Mouse (Mus musculus) cerebellum, adult 2 months (tissue): ENCODE results near the gene Galnt7. TPM values are rescaled to one million over a fixed set of nuclear protein-coding genes. Genes with fewer than 3 reads are reported as not detected.

Experiments used
- DNase-seq, 2 experiments: peaks; one replicate each; pipeline ENCODE4 v3.0.0; 2021
- H3K27ac ChIP-seq: fragments of 200-500 bp; 2 replicates; pipeline ENCODE4 v1.5.1; 2012; ENCODE audit warnings: low read length, control low read depth, inconsistent platforms; ENCODE audit not compliant: insufficient read depth
- H3K27me3 ChIP-seq: fragments of 200-500 bp; 2 replicates; pipeline ENCODE4 v1.6.1; 2012; ENCODE audit warnings: inconsistent platforms, mild to moderate bottlenecking, low read length, moderate library complexity; ENCODE audit not compliant: control insufficient read depth, insufficient read depth
- H3K4me1 ChIP-seq: fragments of 200-500 bp; 2 replicates; pipeline ENCODE4 v1.6.1; 2011; ENCODE audit warnings: low read length; ENCODE audit not compliant: control insufficient read depth, insufficient read depth
- H3K4me3 ChIP-seq: fragments of 200-500 bp; replicated peaks from 2 replicates; pipeline ENCODE3; 2011; ENCODE audit warnings: mild to moderate bottlenecking, low read depth, low read length, control low read depth; ENCODE audit not compliant: insufficient read depth
- CTCF ChIP-seq: fragments of 200-500 bp; IDR thresholded peaks from 2 replicates; pipeline ENCODE4 v1.5.1; 2011; ENCODE audit warnings: low read depth, mild to moderate bottlenecking, control low read depth, low read length, moderate library complexity, borderline replicate concordance; ENCODE audit not compliant: insufficient read depth
- POLR2A ChIP-seq: fragments of 200-500 bp; IDR thresholded peaks from 2 replicates; pipeline ENCODE4 v1.6.1; 2011; ENCODE audit warnings: low read length, control low read depth, borderline replicate concordance; ENCODE audit not compliant: insufficient read depth
- WGBS: fragments of 180-500 bp; shearing (Covaris S2); methylation state at CpG from one replicate; pipeline ENCODE4 v1.1.7; 2018; 5-methylcytosine and 5-hydroxymethylcytosine counted together
- polyA plus RNA-seq: library from polyadenylated mRNA; depleted of rRNA; stranded (reverse); fragments of >200 nt; gene quantifications from 2 replicates; pipeline ENCODE4 v1.2.3, GENCODE M21; 2012

Galnt7 gene
- polyA plus RNA-seq, 1 experiment: 20.9 TPM

GRCm38 (mm10) chr8:57602511-57602910 is 50.3 kb downstream of the Galnt7 start:
- H3K27me3 ChIP-seq: no peaks in the 10 kb centered on the region
- 0 out of 2 replicates have a peak overlapping the region, but pooled peaks have one; percentile 41 for H3K27ac ChIP-seq
- WGBS: 84% methylated on average over 5 of the region's 5 CpGs
- TF ChIP-seq CTCF: no peak
- TF ChIP-seq POLR2A: no peak
- no peak overlapping the region for H3K4me3 ChIP-seq
- DNase-seq: no peak
- H3K4me1 ChIP-seq: peaks cover 11% of the 10 kb centered on the region

- peak; percentile 65 to 73 for DNase-seq
- Histone ChIP-seq H3K27me3 (no peaks in the 10 kb centered on the region), H3K27ac (peak overlapping the region; percentile 42), H3K4me1 (peaks cover 11% of the 10 kb centered on the region), H3K4me3 (no peak overlapping the region)
- TF ChIP-seq POLR2A (no peak), CTCF (no peak)
- WGBS: 22% methylated on average over 12 of the region's 12 CpGs
These were observed 50.8 kb downstream of the Galnt7 start for GRCm38 (mm10) chr8:57601987-57602418.

GRCm38 (mm10) chr8:57599813-57600555 is 52.8 kb downstream of the Galnt7 start:
- Histone ChIP-seq H3K4me3 (no peak overlapping the region), H3K27me3 (no peaks in the 10 kb centered on the region), H3K27ac (peak overlapping the region; percentile 1), H3K4me1 (peaks cover 11% of the 10 kb centered on the region)
- no peak for DNase-seq
- 35% methylated on average over 22 of the region's 22 CpGs for WGBS
- no peak for TF ChIP-seq POLR2A
- TF ChIP-seq CTCF: no peak

GRCm38 (mm10) chr8:57595853-57596252 is 57.0 kb downstream of the Galnt7 start:
- 67% methylated on average over 3 of the region's 3 CpGs for WGBS
- DNase-seq: no peak
- Histone ChIP-seq H3K4me1 (peaks cover 12% of the 10 kb centered on the region; the same call in 1 of the 2 replicates), H3K27ac (no peak overlapping the region), H3K4me3 (no peak overlapping the region), H3K27me3 (no peaks in the 10 kb centered on the region)
- no peak for TF ChIP-seq CTCF
- TF ChIP-seq POLR2A: no peak

- Histone ChIP-seq H3K4me3 (no peak overlapping the region), H3K27me3 (no peaks in the 10 kb centered on the region), H3K27ac (no peak overlapping the region), H3K4me1 (peaks cover 14% of the 10 kb centered on the region; the same call in 1 of the 2 replicates)
- DNase-seq: no peak
- 72% methylated on average over 6 of the region's 6 CpGs for WGBS
- TF ChIP-seq POLR2A (no peak), CTCF (no peak)
These were observed 58.5 kb downstream of the Galnt7 start for GRCm38 (mm10) chr8:57594175-57594885.

GRCm38 (mm10) chr8:57592604-57593003 is 60.2 kb downstream of the Galnt7 start:
- 74% methylated on average over 7 of the region's 7 CpGs for WGBS
- Histone ChIP-seq H3K4me1 (peaks cover 30% of the 10 kb centered on the region), H3K27me3 (no peaks in the 10 kb centered on the region), H3K27ac (no peak overlapping the region), H3K4me3 (no peak overlapping the region)
- no peak for DNase-seq
- no peak for TF ChIP-seq POLR2A

GRCm38 (mm10) chr8:57591681-57592080 is 61.2 kb downstream of the Galnt7 start:
- no peaks in the 10 kb centered on the region for H3K27me3 ChIP-seq
- whole genome bisulfite sequencing: 93% methylated on average over 4 of the region's 4 CpGs
- no peak overlapping the region for H3K4me3 ChIP-seq
- DNase-seq: no peak
- peaks cover 37% of the 10 kb centered on the region for H3K4me1 ChIP-seq
- no peak for TF ChIP-seq CTCF
- no peak for TF ChIP-seq POLR2A
- H3K27ac ChIP-seq: no peak overlapping the region

- WGBS: 85% methylated on average over 8 of the region's 8 CpGs
- Histone ChIP-seq H3K27ac (peak overlapping the region; percentile 82), H3K4me3 (no peak overlapping the region), H3K4me1 (peaks cover 43% of the 10 kb centered on the region), H3K27me3 (no peaks in the 10 kb centered on the region)
- DNase-seq: no peak
- TF ChIP-seq CTCF (no peak), POLR2A (no peak)
These were observed 62.8 kb downstream of the Galnt7 start for GRCm38 (mm10) chr8:57590015-57590414.
